Mouse (Mus musculus) cerebellum, postnatal 4 days (tissue): ENCODE measurements around the gene BC067074.

Experiments used
- DNase-seq, 2 experiments: peaks; one replicate each; pipeline ENCODE4 v3.0.0; 2022; ENCODE audit warnings: low spot score in 2 of 2, mixed read lengths in 1 of 2

BC067074 gene

DNA sequence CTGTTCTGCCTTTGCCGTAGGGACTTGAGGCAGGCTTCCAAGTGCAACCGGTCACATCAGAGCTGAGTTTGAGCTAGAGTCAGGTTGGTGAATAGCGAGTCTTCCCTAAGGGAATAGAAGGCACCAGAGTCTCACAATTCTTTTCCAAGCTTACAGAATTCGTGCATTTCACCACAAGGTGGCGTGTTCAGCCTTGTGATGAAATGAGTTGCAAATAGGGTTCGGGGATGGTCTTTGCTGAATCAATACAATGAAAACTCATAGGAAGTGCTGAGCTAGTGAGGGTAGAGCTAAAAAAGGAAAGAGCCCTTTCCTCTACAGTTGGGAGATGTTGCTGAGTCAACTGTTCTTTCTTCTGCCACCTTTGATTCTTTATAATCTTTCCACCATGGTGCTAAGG lies 29.0 kb downstream of the BC067074 start:
- DNase-seq = peak in 1 of 2 experiments; percentile 16

DNA sequence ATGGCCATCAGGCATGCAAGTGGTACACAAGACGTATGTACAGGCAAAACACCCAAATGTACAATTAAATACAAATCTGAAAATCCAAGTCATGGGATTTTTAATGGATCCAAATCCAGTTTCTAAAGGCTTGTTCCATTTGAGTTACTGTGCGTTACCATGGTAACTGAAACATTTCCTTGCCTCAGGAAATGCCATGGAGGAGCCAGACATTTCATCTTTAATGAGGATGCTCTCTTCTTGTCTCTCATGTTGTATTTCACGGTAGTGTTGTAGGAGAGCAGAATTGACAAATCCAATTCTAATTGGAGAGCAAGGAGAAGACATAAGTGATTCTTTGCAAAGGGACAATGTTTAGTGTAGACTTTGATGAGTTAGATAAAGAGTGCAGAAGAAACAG lies 31.3 kb downstream of the BC067074 start:
- DNase-seq = no peak

- DNase-seq = no peak
Observed at GRCm38 (mm10) chr13:113325678-113326077, 32.7 kb downstream of the BC067074 start.

DNA sequence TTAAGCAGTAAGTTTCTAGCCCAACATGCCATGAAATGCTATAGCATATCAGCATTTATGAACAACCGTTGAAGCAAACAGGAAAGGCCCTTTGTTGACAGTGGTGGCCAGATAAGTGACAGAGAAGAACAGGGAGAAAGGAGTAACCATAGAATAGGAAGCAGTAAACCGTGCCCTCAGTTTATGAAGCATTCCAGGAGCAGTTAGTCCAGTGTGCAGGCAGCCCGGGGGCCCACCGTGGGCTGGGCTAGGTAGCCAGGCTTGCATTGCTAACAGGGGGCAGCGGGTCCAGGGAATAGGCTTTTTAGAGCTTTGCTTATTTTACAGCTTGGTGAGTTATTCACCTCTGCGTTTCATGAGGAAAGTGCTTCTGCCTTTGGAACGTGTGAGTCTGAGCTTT lies 39.3 kb downstream of the BC067074 start:
- DNase-seq = no peak

DNA sequence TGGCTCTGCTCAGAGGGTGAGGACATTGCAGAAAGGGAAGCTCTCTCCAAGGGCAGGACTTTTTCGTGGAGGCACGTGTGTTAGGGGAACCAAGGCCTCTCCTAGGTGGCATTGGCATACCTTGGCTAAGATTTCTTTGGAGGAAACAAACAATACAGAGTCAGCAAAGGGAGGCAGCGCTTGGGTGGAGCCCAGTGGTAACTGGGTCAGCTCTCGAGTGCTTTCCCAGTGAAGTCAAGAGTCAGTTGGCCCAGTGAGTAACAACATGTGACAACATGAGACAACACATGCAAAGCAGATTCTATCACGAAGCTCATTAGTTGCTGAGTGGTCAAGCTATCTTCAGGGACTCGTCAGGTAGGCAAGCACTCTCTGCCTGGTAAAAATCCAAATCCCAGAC lies 40.4 kb downstream of the BC067074 start:
- no peak for DNase-seq

DNA sequence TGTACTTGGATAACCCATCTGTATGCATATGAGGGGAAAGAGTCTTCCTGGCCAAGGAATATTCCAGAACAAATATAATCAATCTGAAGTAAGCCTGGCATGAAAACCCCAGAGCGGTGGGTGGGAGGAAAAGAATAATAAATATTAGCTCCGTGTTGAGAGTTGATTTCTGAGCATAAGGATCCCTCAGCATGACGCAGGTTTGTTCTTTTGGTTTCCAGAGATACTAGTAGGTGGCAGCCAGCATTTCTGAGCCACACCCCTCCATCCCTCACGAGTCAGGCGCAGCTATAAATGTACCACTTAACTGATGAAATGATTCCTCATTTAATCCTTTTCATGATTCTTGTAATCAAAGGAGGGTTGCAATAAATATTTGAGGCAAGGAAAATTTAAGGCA lies 41.0 kb downstream of the BC067074 start:
- DNase-seq = no peak

- no peak for DNase-seq
Observed at GRCm38 (mm10) chr13:113334773-113335172, 41.8 kb downstream of the BC067074 start.

DNA sequence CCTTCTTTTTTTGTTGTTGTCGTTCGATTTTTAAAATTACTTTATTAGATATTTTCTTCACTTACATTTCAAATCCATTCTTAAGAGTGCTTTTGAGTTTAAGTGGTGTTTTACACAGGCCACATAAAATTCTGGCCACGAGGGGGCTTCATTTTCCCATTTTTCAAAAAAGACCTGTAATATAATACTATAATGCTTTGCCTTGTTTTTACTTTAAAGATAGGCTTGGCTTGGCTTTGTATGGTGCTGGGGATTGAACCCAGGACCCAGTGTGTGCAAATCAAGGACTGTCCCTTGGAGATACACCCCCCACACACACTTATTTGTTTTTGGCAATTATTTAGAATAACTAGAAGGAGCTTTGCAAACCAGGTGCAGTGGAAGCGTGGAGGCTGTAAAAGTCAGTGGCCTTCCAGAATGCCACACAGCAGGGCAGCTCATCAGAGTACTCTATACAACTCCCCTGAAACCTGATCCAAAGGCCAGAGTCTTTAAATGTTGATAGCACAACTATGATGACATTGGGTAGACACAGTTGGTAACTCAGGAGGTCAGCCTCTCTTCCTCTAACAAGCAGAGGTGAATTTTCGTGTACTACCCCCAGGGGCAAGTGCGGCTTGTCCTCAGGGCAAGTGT lies 44.4 kb downstream of the BC067074 start:
- DNase-seq = peak in 1 of 2 experiments; percentile 60

GRCm38 (mm10) chr13:113340644-113341043 lies 47.7 kb downstream of the BC067074 start:
- no peak for DNase-seq

DNA sequence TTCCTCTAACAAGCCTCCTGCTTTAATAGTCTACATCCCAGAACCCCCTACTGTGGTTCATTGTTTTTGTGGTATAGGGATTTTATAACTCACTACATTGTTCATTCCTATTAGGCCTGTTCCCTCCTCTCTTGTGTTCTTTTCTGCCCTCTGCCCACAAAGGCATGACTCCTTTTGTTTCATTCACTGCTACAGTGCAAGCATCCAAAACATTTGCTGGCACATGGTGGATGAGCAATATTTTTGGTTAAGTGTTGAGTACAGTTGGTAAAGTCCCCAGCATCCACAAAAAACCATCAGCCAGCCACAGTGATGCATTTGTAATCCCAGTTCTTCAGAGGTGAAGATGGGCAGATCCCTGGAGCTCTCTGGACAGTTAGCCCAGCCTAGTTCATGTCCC lies 48.2 kb downstream of the BC067074 start:
- no peak for DNase-seq

- no peak for DNase-seq
Observed at GRCm38 (mm10) chr13:113342355-113342919, 49.5 kb downstream of the BC067074 start.

- no peak for DNase-seq
Observed at GRCm38 (mm10) chr13:113350743-113351430, 57.9 kb downstream of the BC067074 start.

DNA sequence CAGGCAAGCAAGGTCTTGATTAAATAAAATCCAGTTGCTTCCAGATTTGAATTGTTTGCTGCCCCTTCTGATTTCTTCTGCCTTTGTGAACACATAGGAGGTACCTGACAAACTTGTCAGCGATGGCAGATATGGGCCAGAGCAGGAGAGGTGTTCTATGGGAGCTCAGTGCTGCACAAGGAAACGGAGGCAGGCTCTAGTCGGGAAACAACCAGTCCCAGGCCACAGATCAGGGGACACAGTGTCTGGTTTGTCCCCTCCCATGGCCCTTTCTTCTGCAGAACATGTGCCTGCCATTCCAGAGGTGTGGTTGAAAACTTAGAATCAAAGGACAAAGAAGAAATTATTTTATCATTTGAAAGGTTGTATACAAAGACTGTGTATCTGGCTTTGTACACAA lies 60.6 kb downstream of the BC067074 start:
- no peak for DNase-seq

GRCm38 (mm10) chr13:113353955-113354354 lies 61.0 kb downstream of the BC067074 start:
- no peak for DNase-seq

GRCm38 (mm10) chr13:113355022-113355421 lies 62.1 kb downstream of the BC067074 start:
- no peak for DNase-seq

GRCm38 (mm10) chr13:113357438-113358144 lies 64.6 kb downstream of the BC067074 start:
- no peak for DNase-seq

GRCm38 (mm10) chr13:113359676-113360075 lies 66.7 kb downstream of the BC067074 start:
- DNase-seq = no peak

- no peak for DNase-seq
Observed at GRCm38 (mm10) chr13:113365976-113366375, 73.0 kb downstream of the BC067074 start.

GRCm38 (mm10) chr13:113368931-113369579 lies 76.1 kb downstream of the BC067074 start:
- no peak for DNase-seq

GRCm38 (mm10) chr13:113369622-113370021 lies 76.7 kb downstream of the BC067074 start:
- DNase-seq = no peak

GRCm38 (mm10) chr13:113373291-113374083 lies 80.5 kb downstream of the BC067074 start:
- no peak for DNase-seq
